Mouse (Mus musculus): ENCODE measurements around the gene Ush1c. TPM values are rescaled to one million over a fixed set of nuclear protein-coding genes. Genes with fewer than 3 reads are reported as not detected.
A peak's percentile ranks its signal among the peaks of the same experiment; 100 is the strongest.

Ush1c gene
- polyA plus RNA-seq, 1 experiment = not detected

DNA sequence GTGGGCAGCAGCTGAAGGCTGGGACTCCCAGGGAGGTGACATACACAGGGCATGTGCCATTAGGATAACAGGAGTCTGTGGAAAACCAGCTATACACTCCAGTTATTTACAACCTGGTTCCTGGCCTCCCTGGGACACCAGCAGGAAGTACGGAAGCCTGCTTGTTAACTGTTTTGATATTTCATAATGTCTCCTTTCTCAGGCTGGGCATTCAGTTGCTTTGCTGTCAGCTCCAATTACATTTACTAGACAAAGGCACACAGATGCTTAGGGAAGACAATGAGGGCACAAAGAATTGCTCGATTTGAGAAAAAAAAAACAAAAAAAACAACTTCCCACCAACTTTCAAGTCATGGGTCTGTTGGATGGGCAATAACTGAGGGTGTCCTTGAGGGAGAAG is 21.8 kb downstream of the Ush1c start:
- no peak overlapping the region for H3K4me3 ChIP-seq (ENCODE audit: insufficient read depth, low read length)

DNA sequence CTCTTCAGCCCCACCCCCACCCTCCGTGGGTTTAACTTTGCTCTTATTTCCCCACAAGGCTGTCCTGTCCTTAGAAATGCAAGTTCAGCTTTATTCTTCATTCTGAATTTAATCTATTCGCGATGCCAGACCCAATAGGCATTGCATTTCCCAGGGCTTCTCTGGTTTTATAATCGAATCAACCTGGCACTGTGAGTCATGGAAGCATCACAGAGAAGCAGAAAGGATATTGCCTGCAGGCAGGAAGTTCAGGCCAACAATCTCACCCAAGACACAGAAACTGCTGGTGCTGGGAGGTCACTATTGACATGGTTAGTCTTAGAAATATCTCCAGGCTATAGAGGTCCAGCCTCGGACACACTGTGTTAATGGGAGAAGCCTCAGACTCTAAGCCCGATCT is 28.0 kb downstream of the Ush1c start:
- TF ChIP-seq POLR2A (IDR thresholded peaks at IDR 0.05; ENCODE audit: borderline replicate concordance, low read depth, low read length) (no peak), CTCF (IDR thresholded peaks at IDR 0.05; ENCODE audit: low read depth, low read length) (no peak)
- Histone ChIP-seq H3K27ac (ENCODE audit: insufficient read depth, low read depth, low read length) (no peak overlapping the region), H3K4me1 (ENCODE audit: control insufficient read depth, insufficient read depth, low read length) (no peaks in the 10 kb centered on the region), H3K4me3 (ENCODE audit: insufficient read depth, low read length) (no peak overlapping the region)

More for the DNA sequence above, 21.8 kb downstream of the Ush1c start:
- Histone ChIP-seq H3K27ac (ENCODE audit: insufficient read depth, low read depth, low read length) (no peak overlapping the region), H3K4me1 (ENCODE audit: control insufficient read depth, insufficient read depth, low read length) (no peaks in the 10 kb centered on the region)
- TF ChIP-seq CTCF (IDR thresholded peaks at IDR 0.05; ENCODE audit: low read depth, low read length) = no peak
- no peak for TF ChIP-seq POLR2A (IDR thresholded peaks at IDR 0.05; ENCODE audit: borderline replicate concordance, low read depth, low read length)

DNA sequence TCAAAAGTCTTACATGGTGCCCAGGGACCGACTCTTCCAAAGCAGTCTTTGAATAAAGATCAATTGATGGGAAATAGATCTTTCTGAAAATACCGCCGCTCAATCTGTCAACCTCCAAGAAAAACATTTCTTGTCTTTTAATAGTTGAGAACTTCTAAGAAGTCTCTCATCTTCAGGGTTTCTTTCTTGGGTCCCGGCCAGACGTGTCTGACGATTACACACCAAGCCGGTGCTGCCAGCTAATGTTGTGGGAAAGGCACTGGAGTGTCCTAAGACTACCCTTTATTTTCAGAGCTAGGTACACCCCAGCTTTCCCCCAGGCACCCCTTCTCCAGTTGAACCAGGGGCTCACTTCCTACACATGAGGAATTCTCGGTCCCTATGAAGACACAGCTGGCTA is 30.2 kb downstream of the Ush1c start:
- Histone ChIP-seq H3K27ac (ENCODE audit: insufficient read depth, low read depth, low read length) (no peak overlapping the region), H3K4me3 (ENCODE audit: insufficient read depth, low read length) (no peak overlapping the region), H3K4me1 (ENCODE audit: control insufficient read depth, insufficient read depth, low read length) (no peaks in the 10 kb centered on the region)
- TF ChIP-seq POLR2A (IDR thresholded peaks at IDR 0.05; ENCODE audit: borderline replicate concordance, low read depth, low read length) = no peak
- no peak for TF ChIP-seq CTCF (IDR thresholded peaks at IDR 0.05; ENCODE audit: low read depth, low read length)

DNA sequence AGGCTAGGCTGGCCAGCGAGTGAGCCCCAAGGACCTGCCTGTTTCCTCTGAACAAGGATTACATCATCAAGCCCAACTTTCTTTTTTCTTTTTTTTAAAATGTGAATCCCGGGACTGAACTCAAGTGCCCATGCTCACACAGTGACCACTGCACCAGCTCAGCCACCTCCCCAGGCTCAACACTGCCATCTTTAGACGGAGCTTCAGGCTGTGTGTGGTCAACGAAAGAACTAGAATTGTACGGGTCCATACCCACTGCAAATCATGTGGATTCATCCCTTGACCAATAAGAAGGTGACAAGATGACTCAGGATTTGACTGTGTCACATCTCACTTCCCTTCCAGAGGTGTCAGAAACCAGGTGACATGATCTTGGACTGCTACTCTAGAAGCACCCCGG is 33.5 kb downstream of the Ush1c start:
- no peaks in the 10 kb centered on the region for H3K4me1 ChIP-seq (ENCODE audit: control insufficient read depth, insufficient read depth, low read length)
- no peak overlapping the region for H3K4me3 ChIP-seq (ENCODE audit: insufficient read depth, low read length)
- TF ChIP-seq POLR2A (IDR thresholded peaks at IDR 0.05; ENCODE audit: borderline replicate concordance, low read depth, low read length) (no peak), CTCF (IDR thresholded peaks at IDR 0.05; ENCODE audit: low read depth, low read length) (no peak)
- no peak overlapping the region for H3K27ac ChIP-seq (ENCODE audit: insufficient read depth, low read depth, low read length)

DNA sequence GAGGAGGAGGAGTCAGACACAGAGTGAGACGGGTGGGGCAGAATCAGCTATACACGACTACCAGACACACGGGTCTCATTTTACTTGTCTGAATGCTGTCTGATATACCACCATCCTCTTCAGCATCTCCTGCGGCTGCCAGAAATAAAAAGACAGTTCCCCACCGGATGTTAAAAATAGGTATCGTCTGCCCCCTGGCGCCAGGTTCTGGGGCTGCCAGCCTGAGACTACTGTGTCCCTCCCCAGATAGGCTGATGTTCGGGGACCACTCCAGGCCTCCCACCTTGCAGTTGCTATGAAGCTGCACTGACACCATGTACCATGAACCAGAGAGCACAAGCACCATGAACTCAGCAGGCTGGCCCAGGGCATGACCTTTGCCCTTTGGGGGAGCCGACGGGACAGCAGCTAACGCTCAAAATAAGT is 34.2 kb downstream of the Ush1c start:
- no peak overlapping the region for H3K4me3 ChIP-seq (ENCODE audit: insufficient read depth, low read length)
- H3K4me1 ChIP-seq (ENCODE audit: control insufficient read depth, insufficient read depth, low read length) = no peaks in the 10 kb centered on the region
- H3K27ac ChIP-seq (ENCODE audit: insufficient read depth, low read depth, low read length) = no peak overlapping the region
- TF ChIP-seq POLR2A (IDR thresholded peaks at IDR 0.05; ENCODE audit: borderline replicate concordance, low read depth, low read length) (no peak), CTCF (IDR thresholded peaks at IDR 0.05; ENCODE audit: low read depth, low read length) (peak; percentile 85)

DNA sequence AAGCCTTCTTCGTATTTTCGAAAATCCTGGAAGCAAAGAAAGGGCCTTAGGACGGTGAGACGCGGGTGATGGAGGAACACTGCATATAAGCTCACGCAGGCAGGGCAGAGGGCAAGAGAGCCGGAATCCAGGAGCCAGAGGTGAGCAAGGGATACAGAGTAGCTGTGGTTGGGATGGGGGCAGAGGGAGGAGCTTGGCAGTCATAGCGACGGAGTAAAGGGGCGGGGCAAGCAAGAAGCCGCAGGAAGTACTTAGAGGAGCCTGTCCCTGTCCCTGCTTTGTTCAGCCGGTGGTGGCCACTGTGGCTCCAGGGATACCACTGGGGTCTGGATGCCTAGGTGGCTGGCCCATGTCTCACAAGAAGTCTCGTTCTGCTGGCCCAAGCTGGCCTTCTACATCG is 36.7 kb downstream of the Ush1c start:
- TF ChIP-seq POLR2A (IDR thresholded peaks at IDR 0.05; ENCODE audit: borderline replicate concordance, low read depth, low read length) (no peak), CTCF (IDR thresholded peaks at IDR 0.05; ENCODE audit: low read depth, low read length) (no peak)
- Histone ChIP-seq H3K4me1 (ENCODE audit: control insufficient read depth, insufficient read depth, low read length) (no peaks in the 10 kb centered on the region), H3K4me3 (ENCODE audit: insufficient read depth, low read length) (no peak overlapping the region), H3K27ac (ENCODE audit: insufficient read depth, low read depth, low read length) (no peak overlapping the region)

DNA sequence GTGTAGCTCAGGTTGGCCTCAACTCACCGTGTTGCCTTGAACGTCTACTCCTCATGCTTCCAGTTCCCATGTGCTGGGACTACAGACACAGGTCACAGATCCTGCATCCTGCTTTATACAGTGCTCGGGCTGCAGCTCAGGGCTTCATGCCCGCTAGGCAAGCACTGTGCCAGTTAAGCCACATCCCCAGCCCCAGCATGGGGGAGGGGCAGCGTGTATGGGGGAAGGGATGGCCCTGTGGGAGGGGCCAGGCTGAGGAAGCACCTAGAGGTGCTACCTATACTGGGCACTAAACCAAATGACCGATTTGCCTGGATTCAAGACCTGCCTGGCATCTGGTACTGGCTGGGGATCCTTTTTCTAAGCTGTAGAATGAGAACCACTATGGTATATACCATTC is 38.3 kb downstream of the Ush1c start:
- no peak overlapping the region for H3K27ac ChIP-seq (ENCODE audit: insufficient read depth, low read depth, low read length)
- no peak overlapping the region for H3K4me3 ChIP-seq (ENCODE audit: insufficient read depth, low read length)
- no peak for TF ChIP-seq POLR2A (IDR thresholded peaks at IDR 0.05; ENCODE audit: borderline replicate concordance, low read depth, low read length)
- no peak for TF ChIP-seq CTCF (IDR thresholded peaks at IDR 0.05; ENCODE audit: low read depth, low read length)
- no peaks in the 10 kb centered on the region for H3K4me1 ChIP-seq (ENCODE audit: control insufficient read depth, insufficient read depth, low read length)

DNA sequence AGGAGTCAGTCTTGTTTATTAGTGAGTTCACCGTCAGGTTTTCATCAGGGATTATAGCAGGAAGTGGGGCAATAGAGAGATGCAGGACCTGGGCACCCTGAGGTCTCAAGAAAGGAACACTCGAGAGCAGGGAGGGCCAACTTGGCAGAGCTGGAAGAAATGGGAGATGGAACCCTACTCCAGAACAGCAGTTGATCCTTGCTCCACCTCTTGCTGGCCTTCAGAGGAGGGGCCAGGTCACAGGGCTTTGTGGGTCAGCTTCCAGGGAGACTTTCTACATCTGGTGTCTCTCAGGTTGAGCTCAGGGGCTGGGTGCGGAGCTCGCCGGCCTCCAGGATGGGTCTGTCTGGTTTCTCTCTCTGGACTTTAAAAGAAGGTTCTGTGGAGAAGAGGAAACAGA is 42.9 kb downstream of the Ush1c start:
- no peak overlapping the region for H3K27ac ChIP-seq (ENCODE audit: insufficient read depth, low read depth, low read length)
- H3K4me3 ChIP-seq (ENCODE audit: insufficient read depth, low read length) = no peak overlapping the region
- TF ChIP-seq POLR2A (IDR thresholded peaks at IDR 0.05; ENCODE audit: borderline replicate concordance, low read depth, low read length) (no peak), CTCF (IDR thresholded peaks at IDR 0.05; ENCODE audit: low read depth, low read length) (no peak)
- no peaks in the 10 kb centered on the region for H3K4me1 ChIP-seq (ENCODE audit: control insufficient read depth, insufficient read depth, low read length)

DNA sequence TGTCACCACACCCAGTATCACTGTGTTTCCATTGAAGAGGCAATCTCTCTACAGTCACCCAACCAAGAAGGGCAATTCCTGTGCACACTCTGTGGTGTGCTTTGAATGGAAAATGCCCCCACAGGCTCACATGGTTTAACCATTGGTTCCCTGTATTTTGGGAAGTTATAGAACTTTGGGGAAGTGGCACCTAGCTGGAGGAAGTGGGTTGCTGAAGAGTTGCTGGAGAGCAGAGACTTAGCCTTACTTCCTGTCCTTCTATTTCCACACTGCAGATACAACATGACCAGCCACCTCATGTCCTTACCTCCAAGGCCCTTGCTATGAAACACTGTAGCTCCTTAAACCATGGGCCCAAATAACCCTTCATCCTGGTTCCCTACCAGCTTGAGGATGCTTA is 54.1 kb downstream of the Ush1c start:
- TF ChIP-seq POLR2A (IDR thresholded peaks at IDR 0.05; ENCODE audit: borderline replicate concordance, low read depth, low read length) (no peak), CTCF (IDR thresholded peaks at IDR 0.05; ENCODE audit: low read depth, low read length) (no peak)
- H3K27ac ChIP-seq (ENCODE audit: insufficient read depth, low read depth, low read length) = peak overlapping the region; percentile 57
- H3K4me3 ChIP-seq (ENCODE audit: insufficient read depth, low read length) = no peak overlapping the region
- H3K4me1 ChIP-seq (ENCODE audit: control insufficient read depth, insufficient read depth, low read length) = no peaks in the 10 kb centered on the region

DNA sequence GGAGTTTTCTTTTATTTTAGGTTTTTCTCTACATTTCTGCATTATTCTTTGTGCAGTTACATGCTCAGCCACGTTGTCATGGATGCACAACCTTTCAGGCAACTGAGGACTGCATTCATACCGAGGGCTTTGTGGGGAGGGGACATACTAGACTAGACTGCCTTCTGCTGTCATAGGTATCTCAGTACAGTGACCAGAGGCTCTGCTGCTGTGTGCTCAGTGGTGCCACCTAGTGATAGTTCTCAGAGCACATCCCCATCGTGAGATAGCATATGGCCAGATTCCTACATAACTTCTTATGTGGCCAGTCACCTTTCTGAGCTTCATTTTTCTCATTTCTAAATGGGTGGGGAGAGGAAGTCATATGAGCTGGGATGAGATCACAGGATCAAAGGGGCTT is 56.7 kb downstream of the Ush1c start:
- TF ChIP-seq POLR2A (IDR thresholded peaks at IDR 0.05; ENCODE audit: borderline replicate concordance, low read depth, low read length) = no peak
- peak; percentile 22; the same call in 1 of the 2 replicates for TF ChIP-seq CTCF (IDR thresholded peaks at IDR 0.05; ENCODE audit: low read depth, low read length)
- no peak overlapping the region for H3K27ac ChIP-seq (ENCODE audit: insufficient read depth, low read depth, low read length)
- H3K4me1 ChIP-seq (ENCODE audit: control insufficient read depth, insufficient read depth, low read length) = no peaks in the 10 kb centered on the region
- no peak overlapping the region for H3K4me3 ChIP-seq (ENCODE audit: insufficient read depth, low read length)
